Mouse (Mus musculus) neutrophil, adult 83 days (primary cell): ENCODE measurements around the gene Klf5. TPM values are rescaled to one million over a fixed set of nuclear protein-coding genes. Genes with fewer than 3 reads are reported as not detected.

Source experiments
- total RNA-seq, 2 experiments: library from RNA; stranded (reverse); gene quantifications; one replicate each; pipeline ENCODE4 v1.2.4; 2023

Klf5 gene
- 10 to 100 TPM; 40.6 to 44.7 TPM for total RNA-seq

GRCm38 (mm10) chr14:99298385-99299021, at the start of gene Klf5:
Gene Klf5 (plus strand): TSS chr14:99298691.

Other genes starting within 250 kb of the Klf5 start
- 10 to 100 TPM; 12.1 to 12.9 TPM for gene Pibf1, start 199.3 kb upstream of the Klf5 start, total RNA-seq
- 10 to 100 TPM; 11.8 to 12.3 TPM for gene Dis3, start 198.9 kb upstream of the Klf5 start, total RNA-seq